Comparison of ENCODE assay signal across 8 mouse cellular contexts in the genomic region with DNA sequence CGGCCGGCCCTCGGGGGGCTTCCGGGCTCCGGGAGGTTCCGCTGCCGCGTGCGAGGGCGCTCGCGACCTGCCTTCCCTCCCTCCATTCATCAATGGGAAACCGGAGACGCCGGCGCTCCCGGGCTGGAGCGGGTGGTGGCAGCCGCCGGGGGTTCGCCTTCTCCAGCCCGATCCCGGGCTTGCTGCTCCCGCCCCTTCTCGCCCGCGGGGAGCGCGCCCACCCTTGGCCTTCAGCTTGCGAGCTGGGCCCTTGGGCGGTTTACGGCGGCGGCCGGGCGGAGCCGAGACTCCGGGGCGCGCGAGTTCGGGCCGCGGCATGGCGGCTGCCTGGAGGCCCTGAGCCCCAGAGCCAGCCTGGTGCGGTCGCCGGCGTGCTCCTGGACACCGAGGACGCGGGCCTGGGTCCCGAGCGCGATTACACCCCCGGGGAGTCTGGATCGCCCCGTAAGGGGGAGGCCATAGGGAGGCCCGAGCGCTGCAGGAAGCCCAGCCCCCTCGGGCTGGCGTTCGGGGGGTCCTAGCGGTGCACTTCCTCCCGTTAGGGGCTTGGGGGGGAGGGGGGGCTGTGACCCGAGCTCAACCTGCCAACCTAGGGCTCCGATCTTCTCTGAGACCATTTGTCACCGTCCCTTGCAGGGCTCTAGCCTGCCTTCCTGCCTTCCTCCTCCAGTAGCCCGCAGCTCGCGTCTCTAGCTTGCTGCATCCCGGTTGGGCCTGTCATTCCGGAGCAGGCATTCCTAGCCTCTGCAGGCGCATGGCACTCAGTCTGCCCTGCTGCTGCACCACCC. TPM values are rescaled to one million over a fixed set of nuclear protein-coding genes. Genes with fewer than 3 reads are reported as not detected.
DNase-seq lines count a peak whose midpoint lies in the region; ATAC-seq and TF ChIP-seq lines count a peak whose summit lies in the region.

No protein-coding gene starts in this region.

- H3K9me3 ChIP-seq in hindbrain, postnatal 0 days (ENCODE audit: low read length) = no peaks in the 10 kb centered on the region

- H3K27me3 ChIP-seq in hindbrain, postnatal 0 days (ENCODE audit: insufficient read depth, low read length) = no peaks in the 10 kb centered on the region

- ATAC-seq in hindbrain, postnatal 0 days = peak; percentile 25
- ATAC-seq in megakaryocyte, adult 5-6 weeks (ENCODE audit: poor library complexity, severe bottlenecking) = peak; percentile 25

- intact Hi-C loops in gastrocnemius, adult 2 months (cut with DNase I) = loop anchor here (5.0 kb wide), 2 partner anchors 98 to 148 kb away; no protein-coding TSS in a partner anchor
- intact Hi-C loops in left cerebral cortex, postnatal 10 days (cut with DNase I) = loop anchor here (5.0 kb wide), 3 partner anchors 88 to 227 kb away; no protein-coding TSS in a partner anchor

- H3K27ac ChIP-seq in gastrocnemius, adult 2 months = peak overlapping the region; percentile 82
- peak overlapping the region; percentile 95 for H3K27ac ChIP-seq in hindbrain, postnatal 0 days

- peak overlapping the region; percentile 98 for H3K9ac ChIP-seq in hindbrain, postnatal 0 days (replicated peaks; ENCODE audit: low read length)

- TF ChIP-seq CTCF in gastrocnemius, adult 2 months (IDR thresholded peaks at IDR 0.05) = peak; percentile 24; the same call in 1 of the 2 replicates
- no peak for TF ChIP-seq CTCF in hindbrain, postnatal 0 days (IDR thresholded peaks at IDR 0.05; ENCODE audit: low read depth)

- no peaks in the 10 kb centered on the region for H3K36me3 ChIP-seq in hindbrain, postnatal 0 days (ENCODE audit: insufficient read depth, low read length)

- WGBS in hindbrain, postnatal 0 days = 1% methylated on average over 65 of the region's 74 CpGs

- peak overlapping the region; percentile 91 for H3K4me3 ChIP-seq in gastrocnemius, adult 2 months
- H3K4me3 ChIP-seq in hindbrain, postnatal 0 days (ENCODE audit: low read length) = peak overlapping the region; percentile 84

- H3K4me2 ChIP-seq in hindbrain, postnatal 0 days (ENCODE audit: low read depth, low read length) = peak overlapping the region; percentile 60

- H3K4me1 ChIP-seq in hindbrain, postnatal 0 days (ENCODE audit: insufficient read depth, low read length) = 0 out of 2 replicates have a peak, but pooled peaks cover 4% of the 10 kb centered on the region

- peak; percentile 50 for DNase-seq in T-cell, adult 2 months (ENCODE audit: low spot score)
- DNase-seq in cerebellum, postnatal 36 days = peak; percentile 66
- DNase-seq in gastrocnemius, adult 2 months = peak; percentile 80
- peak; percentile 72 for DNase-seq in hindbrain, postnatal 0 days (ENCODE audit: low spot score)
- DNase-seq in left cerebral cortex, postnatal 10 days (ENCODE audit: extremely low spot score in 1 of 2, low spot score in 2 of 2) = peak; percentile 57 to 82
- DNase-seq in right cerebral cortex, postnatal 10 days (ENCODE audit: low spot score in 2 of 2) = peak; percentile 81 to 83
- peak; percentile 23 for DNase-seq in urinary bladder, postnatal 10 days (ENCODE audit: low spot score)

RNA-seq across cellular contexts. Expression of gene Elovl6, which starts 1.8 kb away (rescaled TPM):
- total RNA-seq in gastrocnemius, adult 2 months (2021) = under 1 TPM; 0.33 to 0.89 TPM
- total RNA-seq in hindbrain, postnatal 0 days (2014; rRNA removed) = 49.3 and 56.1 TPM in 2 replicates
- 38.0 and 40.8 TPM in 2 replicates for polyA plus RNA-seq in hindbrain, postnatal 0 days (2015; fragmentation: Nextera tagmentation; extraction: Ambion mirVana)
- 10 to 100 TPM; 45.5 to 46.1 TPM for total RNA-seq in left cerebral cortex, postnatal 10 days (2021)
- total RNA-seq in megakaryocyte, adult 5-6 weeks (2015) = 11.8 and 13.7 TPM in 2 replicates
- 9.5 and 10.6 TPM in 2 replicates for total RNA-seq in megakaryocyte, adult 5-6 weeks (2017)

Comparison
In these comparisons a context has a peak if more than half of its experiments do, and no peak if none do; other contexts are left out.
1. Peak in every context shown above with its lines: DNase-seq, ATAC-seq, H3K4me3 ChIP-seq and H3K27ac ChIP-seq.
2. DNase-seq: peak in every context shown above with its lines; median percentile 82 in right cerebral cortex, postnatal 10 days; 80 in gastrocnemius, adult 2 months; 72 in hindbrain, postnatal 0 days; 70 in left cerebral cortex, postnatal 10 days; 66 in cerebellum, postnatal 36 days; 50 in T-cell, adult 2 months; 23 in urinary bladder, postnatal 10 days.
3. RNA of gene Elovl6, which starts 1.8 kb away (total RNA-seq): 49.3 to 56.1 TPM in hindbrain, postnatal 0 days, 45.5 to 46.1 TPM in left cerebral cortex, postnatal 10 days and 9.5 to 13.7 TPM in megakaryocyte, adult 5-6 weeks; 0.33 to 0.89 TPM in gastrocnemius, adult 2 months; every median in the first group is over 4 times any median in the second.